Mouse (Mus musculus) urinary bladder, postnatal 14 days (tissue): ENCODE results near the gene Ralgapa2.

Experiments
- DNase-seq: peaks from one replicate; pipeline ENCODE4 v3.0.0; 2021; ENCODE audit warnings: low spot score

Gene Ralgapa2

DNA sequence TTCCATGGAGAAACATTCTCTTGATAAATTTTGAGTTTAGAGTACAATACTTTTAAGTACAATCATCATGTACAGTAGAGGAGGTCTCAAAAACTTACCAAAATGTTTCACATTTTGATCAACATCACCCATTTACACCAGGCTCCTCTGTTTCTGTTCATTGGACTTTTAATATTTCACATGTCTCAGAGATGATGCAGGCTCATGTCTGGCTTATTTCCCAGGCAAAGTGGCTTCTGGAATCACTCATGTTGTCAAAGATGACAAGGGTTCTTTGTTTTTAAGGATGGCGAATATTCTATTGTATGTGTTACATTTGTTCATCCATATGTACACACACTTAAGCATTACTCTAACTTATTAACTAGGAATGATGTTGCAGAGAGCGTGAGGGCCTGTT, 152.5 kb downstream of the Ralgapa2 start:
- no peak for DNase-seq

DNA sequence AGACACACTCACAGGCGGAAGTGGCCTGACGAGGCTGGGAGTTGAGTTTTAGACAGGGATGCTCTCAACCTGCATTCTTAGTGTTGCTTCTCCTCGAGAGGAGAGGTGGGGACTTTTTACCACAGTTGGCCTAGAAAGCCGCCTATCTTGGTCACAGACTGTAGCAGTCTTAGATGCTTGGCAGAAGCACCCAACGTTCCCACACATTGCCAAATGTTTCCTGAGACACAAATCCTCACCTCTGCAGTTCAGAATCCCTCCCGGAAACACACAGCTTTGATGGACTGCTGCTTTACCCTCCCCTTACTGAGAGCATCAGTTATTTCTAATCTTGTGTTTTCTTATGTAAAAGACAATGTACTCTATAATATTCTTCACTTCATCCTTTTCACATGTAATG, 155.6 kb downstream of the Ralgapa2 start:
- no peak for DNase-seq

DNA sequence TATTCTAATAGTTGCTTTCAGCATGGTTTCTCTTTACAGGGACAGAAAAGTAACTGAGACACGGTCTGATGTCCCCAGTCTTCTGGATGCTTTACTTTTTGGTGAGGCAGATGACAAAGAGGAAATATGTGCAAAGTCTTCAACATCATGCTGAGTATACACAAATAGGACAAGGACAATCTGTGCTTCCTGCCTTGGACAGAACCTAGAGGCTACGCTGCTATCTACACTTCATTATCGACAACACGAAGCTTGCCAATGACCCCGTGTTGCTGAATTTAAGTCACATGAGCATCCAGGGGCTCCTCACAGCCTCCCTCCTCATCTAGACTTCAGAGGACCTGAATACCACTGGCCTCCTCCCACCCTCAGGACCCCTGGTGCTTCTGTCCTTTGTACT, 161.9 kb downstream of the Ralgapa2 start:
- DNase-seq: no peak

DNA sequence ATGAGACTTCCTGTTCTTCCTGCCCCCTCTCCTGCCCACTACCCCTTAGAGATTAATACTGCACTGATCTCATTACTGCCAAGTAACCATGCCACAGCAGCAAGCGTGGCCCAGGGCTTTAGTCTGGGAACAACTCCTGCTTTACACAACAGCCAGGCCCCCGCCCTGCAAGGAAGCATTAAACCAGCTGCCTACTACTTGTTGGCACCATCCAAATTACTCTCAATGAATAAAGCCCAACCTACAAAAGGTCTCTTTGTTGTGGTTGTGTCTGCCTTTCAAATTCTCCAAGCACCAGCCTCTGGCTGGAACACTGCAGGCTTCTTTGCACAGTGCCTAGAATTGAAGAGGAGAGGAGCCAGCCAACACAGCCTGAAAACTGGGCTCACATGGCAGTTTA, 164.2 kb downstream of the Ralgapa2 start:
- no peak for DNase-seq

DNA sequence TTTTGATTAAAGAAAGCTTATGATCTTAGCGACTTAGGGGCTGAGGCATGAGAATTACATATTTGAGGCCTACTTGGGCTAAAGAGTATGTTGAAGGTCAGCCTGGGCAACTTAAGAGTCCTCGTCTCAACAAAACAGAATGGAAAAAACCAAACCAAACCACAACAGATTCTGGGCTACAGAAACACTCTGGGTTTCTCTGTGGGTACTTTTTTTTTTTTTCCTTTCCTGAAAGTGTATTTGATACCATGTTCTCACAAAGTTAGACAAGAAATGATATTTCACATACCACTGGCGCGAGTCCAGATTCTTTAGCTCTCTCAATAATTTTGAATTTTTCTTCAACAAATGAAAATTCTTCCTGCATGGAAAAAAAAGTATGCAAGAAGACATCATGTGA, 172.1 kb downstream of the Ralgapa2 start:
- no peak for DNase-seq

DNA sequence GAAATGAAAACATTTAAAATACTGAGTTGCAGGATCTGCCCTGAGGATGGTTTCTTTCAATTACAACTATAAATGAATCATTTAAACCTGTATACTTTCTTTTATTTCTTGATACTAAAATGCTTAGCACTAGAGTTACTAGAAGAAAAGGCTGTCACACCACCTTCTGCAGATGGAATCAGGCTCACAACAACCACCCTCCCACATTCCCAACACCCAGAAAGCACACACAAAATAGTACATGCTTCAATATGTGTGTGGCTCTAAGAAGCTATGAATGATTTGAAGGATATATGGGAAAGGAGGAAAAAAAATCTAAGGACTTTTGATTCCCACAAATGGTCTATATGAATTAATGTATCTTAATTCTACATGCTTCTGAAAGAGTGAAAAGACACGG, 174.6 kb downstream of the Ralgapa2 start:
- DNase-seq: no peak

DNA sequence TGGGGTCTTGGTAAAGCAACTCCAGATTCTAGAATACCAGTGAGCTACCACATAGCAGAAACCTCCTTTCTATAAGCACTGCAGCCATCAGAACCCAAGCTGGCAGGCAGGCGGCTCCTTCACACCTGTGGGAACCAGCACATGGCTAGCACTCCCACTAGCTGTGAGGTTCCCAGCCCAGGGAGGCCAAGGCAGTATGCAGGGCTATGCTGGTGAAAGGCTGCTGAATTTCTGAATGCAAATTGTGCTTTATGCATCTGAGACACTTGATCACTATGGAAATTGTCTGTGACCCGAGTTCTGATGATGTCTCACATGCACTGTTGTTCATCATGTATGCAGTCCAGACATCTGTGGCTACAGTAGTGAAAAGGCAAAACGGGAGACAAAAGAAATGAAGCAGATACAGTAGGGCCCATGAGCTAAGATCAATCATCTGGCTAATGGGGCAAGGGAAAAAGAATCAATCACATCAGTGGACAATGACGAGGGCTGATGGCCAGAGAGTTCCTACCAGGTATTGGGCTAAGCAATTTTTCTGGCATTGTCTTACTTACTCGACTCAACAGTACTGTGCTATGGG, 180.2 kb downstream of the Ralgapa2 start:
- no peak for DNase-seq

DNA sequence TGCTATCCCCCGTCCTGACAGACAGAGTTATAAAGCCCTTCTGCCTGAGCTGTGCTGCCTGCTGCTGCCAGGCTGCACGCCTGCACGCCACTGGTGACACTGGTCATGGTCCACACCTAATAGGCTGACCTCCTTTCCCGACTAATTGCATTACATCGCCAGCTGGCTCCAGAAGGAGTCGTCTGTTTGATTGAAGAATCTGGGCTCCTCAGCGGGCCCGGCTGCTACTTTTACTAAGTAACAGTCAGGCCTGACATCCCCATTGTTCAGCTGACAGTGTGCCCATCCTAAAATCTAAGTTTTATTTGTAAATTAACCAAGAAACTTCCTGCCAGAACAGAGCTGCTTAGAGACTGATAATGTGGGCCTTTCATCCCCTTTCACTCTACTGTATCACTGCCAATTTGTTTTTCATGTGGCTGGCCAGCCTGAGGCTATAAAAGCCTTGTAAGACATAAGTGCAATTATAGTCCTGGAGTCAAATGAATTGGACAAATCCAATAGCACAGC, 181.3 kb downstream of the Ralgapa2 start:
- DNase-seq: no peak

DNA sequence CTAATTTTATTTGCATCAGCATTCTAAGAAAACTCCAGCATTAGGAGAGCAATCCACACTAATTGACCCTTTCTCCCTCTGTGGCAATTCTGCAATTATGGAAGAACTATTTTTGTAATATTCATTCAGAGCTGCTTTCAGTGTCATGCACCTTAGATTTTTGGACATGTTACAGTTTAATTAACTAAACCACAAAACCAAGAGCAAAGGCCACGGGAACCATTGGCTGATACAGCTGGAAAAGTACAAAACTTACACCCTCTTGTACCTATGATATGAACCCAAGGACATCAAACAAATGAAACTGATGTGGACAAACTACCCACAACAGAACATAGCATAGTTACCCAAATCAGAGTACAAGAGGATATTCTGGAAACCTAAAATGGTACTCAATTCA, 182.0 kb downstream of the Ralgapa2 start:
- DNase-seq: no peak

DNA sequence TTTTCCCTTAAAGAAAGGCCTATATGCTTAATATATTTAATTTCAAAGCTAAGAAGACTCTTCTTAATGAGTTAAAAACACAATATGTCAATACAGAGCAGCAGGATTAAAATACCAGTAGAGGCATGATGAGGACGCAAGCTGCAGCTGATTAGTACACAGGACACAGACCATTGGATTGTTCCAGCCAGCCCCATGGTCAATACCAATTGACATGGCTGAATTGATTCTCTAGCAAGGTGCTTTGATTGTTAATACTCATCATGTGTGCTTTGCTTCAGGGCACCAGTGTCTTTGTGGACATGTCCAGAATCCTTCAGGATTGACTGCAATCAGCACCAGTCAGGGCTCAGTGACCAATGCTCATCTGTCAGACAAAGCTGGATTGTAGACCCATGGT, 185.5 kb downstream of the Ralgapa2 start:
- no peak for DNase-seq

DNA sequence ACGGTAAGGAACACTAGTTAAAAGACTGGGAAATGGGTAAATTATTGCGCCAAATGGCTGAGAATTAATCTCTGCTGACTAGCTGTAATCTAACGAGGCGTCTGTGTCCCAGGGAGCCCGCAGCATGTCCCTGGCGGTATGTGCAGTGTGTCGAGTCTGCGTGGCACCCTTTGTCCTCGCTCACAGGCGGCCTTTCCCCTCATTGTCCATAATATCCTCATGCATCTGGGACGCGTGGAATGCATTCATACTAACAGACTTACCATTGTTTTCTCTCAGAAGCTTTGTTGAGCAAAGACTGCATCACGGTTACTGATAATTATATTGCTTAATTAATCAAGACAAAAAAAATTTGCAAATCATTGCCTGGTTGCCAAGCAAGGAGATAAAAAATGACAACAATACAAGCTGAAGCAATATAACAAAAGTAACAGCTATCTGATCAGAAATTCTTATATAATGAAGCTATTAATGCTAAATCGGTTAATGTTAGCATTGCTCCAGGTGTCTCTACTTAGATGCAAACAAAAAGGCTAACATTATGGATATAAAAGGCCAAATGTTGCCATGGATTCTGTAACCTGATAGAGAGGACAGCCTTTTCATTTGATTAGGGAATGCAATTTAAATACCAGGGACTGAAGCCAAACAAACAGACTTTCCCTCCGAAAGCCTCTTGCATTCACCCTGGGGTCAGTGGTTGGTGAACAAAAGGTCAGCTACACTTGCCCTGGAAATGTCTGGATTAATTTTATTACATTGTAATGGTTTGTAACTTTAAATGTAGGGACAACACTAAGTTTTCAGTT, 187.0 kb downstream of the Ralgapa2 start:
- DNase-seq: no peak

DNA sequence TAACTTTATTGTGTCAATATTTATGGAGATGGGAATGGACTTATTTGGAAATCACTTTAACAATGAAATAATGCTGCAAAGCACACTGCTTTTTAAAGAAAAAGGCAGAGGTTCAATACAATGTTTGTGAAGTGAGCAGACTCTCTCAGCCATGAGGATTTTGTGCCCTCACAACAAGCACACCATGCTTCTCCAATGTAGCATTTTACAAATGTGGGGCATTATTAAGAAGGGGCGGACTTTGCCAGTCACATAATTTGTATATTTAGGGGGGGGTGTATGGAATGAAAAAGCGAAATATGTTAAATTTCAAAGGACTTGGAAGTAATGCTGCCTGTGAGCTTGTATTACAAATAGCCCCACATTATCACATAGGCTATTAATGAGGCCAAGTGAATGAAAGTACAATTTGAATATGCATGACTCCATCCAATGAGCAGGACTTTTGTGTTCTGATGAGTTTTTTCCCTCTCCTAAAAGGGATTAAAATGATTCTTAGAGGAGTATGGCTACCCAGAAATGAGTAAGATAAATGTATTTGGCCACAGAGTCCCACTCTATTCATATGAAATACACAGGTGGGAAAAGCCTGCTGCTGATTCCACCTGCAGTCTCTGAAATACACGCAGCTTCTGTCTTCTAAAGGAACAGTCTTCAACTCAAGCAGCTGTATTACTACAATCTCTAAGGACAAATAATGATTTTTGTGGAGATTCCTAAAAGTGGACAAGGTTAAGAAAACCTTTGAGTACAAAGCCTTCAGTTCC, 187.8 kb downstream of the Ralgapa2 start:
- DNase-seq: no peak

DNA sequence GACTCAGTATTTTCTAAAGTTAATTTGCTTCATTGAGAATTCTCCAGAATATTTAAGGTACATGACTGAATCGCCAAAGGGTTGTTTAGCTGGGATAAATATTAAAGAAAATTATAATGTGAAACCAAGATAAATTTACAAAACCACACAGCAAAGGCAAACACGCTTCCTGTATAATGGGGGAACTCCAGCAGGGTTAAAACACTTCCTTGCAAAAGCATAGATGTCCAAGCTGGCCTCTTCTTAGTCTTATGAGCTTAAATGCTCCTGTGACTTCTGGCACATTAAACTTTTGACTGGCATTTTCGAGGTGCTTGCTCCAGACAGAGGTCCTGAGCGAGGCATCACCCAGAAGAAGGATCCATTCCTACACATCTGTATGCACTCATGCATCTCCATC, 188.6 kb downstream of the Ralgapa2 start:
- DNase-seq: no peak

DNA sequence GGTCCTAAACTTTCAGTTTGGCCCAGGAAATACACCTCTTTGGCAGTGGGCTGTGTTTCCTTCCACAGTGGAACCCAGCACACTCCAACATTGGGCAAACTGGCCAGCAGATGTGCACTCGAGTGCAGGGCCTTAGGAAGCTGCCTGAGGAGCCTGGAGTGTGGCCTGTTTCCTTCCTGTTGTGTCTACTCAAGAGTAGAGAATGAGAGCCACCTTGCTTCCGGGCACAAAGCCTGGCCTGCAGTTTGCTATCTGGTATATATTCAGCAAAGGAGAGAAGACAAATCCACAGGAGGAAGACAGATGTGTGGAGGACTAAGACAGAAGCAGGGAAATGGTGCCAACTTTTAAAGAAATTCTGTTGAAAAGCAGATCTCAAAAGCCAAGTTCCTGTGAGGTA, 189.4 kb downstream of the Ralgapa2 start:
- no peak for DNase-seq

DNA sequence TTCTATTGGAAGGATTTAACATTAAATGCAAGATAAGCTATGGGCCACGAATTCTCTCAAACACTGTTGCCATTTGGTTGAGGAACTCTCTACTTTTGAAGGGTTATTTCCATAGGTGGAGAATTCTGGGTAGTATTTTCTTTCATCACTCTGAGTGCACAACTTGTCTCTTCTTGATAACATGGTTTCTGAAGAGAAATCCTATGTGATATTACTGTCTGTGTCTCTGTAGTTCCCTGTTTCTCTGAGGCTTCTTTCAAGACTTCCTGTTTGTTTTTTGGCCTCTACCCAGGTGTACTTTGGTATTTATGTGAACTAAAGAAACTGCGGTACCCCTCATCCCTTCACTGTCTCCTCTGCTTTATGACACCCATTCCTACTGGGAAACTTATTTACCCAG, 190.1 kb downstream of the Ralgapa2 start:
- DNase-seq: no peak

DNA sequence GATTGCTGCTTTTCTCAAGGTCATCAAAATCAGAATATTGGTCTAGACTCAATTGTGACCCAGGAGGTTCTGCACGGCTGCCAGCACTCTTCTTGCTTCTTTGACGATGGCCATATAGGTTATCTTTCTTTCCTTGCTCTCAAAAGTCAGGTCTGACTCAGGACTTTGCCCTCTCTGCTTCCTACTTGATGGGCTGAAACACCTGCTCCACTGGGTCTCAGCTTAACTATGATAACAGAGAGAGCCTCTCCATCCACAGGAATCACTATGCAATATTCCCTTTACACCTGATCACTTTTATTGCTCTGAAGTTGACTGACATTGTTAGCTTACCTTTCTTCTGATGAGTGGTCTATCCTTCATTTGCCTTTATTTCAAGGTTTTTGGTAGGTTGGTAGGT, 191.5 kb downstream of the Ralgapa2 start:
- no peak for DNase-seq

DNA sequence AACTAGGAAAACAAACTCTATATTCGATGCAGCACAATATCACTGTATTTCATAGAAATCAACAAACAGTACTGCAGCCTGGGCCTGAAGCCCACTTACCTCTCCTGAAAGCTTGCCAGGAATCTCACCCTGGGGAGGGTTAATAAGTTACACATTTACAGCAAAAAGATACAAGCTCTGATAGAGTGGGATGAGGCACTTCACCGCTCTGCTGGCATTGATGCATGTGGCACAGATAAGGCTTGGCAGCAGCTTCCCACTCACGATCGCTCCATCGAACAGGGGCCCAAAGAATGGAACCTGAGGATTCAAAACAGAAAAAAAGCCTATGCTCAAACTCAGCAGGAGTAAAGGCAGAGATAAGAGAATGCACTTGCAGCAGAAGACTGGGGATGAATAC, 197.4 kb downstream of the Ralgapa2 start:
- no peak for DNase-seq

DNA sequence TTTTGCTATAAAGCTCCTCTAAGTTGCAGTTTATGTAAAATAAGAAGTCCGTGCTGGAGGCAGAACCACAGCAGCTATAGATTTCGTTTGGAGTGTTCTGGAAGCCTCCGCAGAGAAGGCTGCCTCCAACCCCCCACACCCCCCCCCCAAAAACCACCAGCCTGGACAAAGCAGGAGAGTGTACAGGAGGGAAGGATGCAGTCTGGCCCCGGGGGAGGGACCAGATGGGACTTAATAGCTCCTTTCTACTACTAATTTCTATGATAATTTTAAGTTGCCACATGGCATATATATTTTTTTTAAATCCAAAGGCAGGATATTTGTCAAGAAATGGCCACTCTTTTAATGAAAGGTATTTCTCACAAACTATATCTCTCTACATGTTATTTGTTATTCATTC, 198.3 kb downstream of the Ralgapa2 start:
- no peak for DNase-seq

DNA sequence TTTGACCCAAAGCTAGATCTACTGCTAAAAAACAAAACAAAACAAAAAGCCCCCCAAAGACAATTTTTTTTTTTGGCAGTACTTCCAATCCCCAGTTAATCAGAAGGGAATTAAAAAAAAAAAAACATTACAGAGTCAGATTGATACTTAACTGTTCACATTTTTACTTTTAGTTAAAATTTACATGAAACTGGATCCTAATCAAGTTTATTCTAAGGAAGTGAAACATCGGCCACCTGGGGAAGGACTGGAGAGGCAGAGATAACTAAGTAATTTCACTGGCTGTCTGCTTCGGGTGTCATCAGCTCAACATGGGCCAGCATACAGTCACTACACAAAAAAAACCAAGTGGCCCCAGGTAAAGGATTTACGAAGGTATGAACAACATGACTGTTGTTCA, 201.4 kb downstream of the Ralgapa2 start:
- DNase-seq: no peak

DNA sequence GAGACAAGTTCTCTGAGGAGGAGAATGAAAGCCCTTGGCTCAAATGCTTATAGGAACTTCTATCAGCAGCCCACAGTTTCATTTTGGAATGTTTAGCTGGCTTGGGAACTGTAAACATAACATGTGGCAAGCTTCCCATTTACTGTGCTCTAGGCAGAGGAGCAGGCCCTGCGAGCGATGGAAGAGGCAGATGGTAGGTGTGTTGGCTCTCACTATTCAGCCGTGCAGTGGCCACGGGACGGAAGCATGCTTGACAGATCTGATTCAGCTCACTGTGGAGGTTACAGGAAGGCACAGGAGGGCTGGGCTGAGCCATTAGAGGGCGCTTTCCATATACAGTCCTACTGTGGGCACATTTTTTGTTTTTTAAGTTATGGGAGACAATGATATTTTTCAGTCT, 201.9 kb downstream of the Ralgapa2 start:
- DNase-seq: no peak

DNA sequence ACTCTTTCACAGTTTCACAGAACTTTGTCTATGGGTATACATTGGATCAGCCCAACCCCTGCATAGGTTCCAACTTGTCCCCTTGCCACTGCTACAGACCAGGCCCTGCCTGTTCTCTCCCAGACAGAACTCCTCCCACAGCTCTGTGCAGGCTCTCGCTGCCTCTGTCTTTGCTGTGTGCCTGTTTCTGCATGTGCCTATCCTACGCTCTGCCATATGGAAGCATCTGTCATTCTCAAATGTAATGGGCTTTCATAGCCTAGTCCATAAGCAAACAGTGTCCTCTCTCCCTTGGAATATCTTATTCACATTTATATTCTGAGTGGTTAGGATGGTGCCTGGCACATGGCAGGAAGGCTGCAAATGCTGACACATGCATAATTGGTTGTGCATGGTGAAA, 202.7 kb downstream of the Ralgapa2 start:
- DNase-seq: no peak

DNA sequence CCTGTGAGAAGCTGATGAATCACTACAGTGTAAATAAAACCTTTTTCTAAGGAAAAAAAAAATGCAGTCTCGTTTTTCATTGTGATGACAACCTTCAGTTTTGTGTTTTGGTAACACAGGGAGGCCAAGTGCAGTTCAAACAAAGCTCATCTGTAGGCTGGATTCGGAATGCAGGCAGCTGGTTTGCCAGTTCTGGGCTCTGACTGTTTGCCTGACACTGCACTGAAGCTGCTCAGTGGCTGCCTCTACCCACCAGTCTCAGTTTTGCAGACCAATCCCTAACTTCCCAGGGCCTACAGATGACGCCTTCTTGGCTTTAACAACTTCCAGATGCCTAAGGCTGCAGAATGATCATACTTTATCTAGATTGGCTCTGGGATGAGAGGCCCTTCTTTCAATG, 205.1 kb downstream of the Ralgapa2 start:
- no peak for DNase-seq

DNA sequence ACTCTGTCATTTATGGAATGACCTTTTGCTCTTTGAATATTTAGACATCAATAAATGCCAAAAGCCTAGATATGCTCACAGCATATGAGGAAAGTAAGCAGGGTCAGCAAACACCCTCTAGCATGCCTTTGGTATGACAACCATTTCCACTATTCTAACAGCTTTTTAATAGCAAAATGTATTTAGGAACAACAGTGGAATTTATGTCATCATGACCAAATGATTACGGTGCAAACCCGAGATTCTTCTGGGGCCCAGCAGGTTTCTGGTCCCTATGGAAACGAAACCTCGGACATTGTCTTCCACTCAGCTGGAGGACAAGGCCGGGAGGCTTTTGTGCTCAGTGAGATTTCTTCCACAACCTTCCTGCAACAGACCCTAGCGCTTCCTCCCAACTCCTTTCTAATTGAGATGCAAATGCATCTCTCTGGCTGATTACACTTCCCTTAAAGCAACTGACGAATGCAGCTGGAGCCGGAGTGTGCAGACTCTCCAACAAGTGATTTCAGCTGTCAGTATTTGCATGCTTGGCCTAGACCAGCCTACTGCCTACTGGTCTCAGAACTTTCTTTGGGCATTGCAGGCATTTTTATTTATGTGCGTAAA, 209.9 kb downstream of the Ralgapa2 start:
- no peak for DNase-seq
